In the genomic region with DNA sequence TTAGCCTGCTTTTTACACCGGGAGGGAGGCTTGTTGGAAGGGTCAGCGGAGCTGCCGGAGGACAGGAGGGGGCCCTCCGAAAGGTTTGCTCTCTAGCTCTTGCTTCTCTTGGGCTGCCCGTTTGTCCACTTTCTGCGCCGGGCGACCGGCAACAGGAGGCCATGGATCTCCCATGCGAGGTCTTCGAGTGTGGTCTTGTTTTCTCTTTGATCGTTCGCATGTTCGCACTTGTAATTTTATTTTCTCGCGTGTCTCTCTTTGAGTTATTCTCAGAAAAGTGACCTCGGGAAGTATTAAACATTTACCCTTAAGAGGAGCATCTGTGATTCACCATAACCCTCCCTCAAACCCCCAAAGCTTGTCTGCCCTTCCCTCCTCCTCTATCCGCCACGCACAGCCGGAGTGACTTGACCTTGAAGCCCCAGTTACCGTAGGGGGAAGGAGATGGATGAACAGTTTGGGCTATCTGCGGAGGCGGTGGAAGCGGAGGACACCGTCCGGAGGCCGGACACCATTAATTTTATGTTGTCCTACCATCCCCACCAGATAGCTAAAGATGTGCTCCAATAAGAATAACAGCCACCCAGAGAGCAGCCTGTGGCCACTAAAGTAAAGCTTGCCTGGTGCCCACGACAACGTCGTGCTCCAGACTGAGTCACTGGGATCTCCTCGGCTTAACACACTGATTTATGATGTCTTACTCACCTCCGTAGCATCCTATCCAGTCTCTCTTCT, we compare ENCODE assay signal across 8 mouse cellular contexts. TPM values are rescaled to one million over a fixed set of nuclear protein-coding genes. Genes with fewer than 3 reads are reported as not detected.
DNase-seq lines count a peak whose midpoint lies in the region; ATAC-seq lines count a peak whose summit lies in the region.

No protein-coding gene starts in this region.

- H3K36me3 ChIP-seq in intestine, embryonic 14.5 days (ENCODE audit: control insufficient read depth, insufficient read depth, low read length) = no peaks in the 10 kb centered on the region
- no peaks in the 10 kb centered on the region for H3K36me3 ChIP-seq in limb, embryonic 13.5 days
- H3K36me3 ChIP-seq in neural tube, embryonic 14.5 days (ENCODE audit: control insufficient read depth, insufficient read depth, low read length) = no peaks in the 10 kb centered on the region

- H3K27ac ChIP-seq in intestine, embryonic 14.5 days (ENCODE audit: low read depth) = peak overlapping the region; percentile 92
- H3K27ac ChIP-seq in limb, embryonic 13.5 days = peak overlapping the region; percentile 94
- H3K27ac ChIP-seq in neural tube, embryonic 14.5 days (ENCODE audit: low read depth, low read length) = peak overlapping the region; percentile 87

- peak overlapping the region; percentile 72 for H3K9ac ChIP-seq in intestine, embryonic 14.5 days (ENCODE audit: low read length)
- H3K9ac ChIP-seq in limb, embryonic 13.5 days = peak overlapping the region; percentile 81
- peak overlapping the region; percentile 91 for H3K9ac ChIP-seq in neural tube, embryonic 14.5 days (replicated peaks; ENCODE audit: low read depth, low read length)

- no peak for ATAC-seq in intestine, embryonic 14.5 days (replicated peaks; ENCODE audit: low FRiP score, low TSS enrichment, low read depth)
- ATAC-seq in limb, embryonic 13.5 days (ENCODE audit: low FRiP score, low read depth) = no peak
- ATAC-seq in neural tube, embryonic 14.5 days (ENCODE audit: low read depth) = no peak
- ATAC-seq in erythroid progenitor cell, adult 5-6 weeks (replicated peaks; ENCODE audit: low FRiP score, poor library complexity, severe bottlenecking) = no peak

- peak; percentile 6 to 13 for DNase-seq in lung, adult 18-20 months
- DNase-seq in lung, postnatal 25 days (ENCODE audit: low spot score) = no peak
- peak; percentile 54 for DNase-seq in cerebellum, adult 8-10 months
- peak; percentile 20 to 30 for DNase-seq in frontal cortex, postnatal 10 days (ENCODE audit: low spot score in 2 of 2)
- peak; percentile 67 for DNase-seq in intestine, embryonic 14.5 days (ENCODE audit: low spot score)

- H3K4me1 ChIP-seq in intestine, embryonic 14.5 days (replicated peaks; ENCODE audit: control insufficient read depth, insufficient read depth, low read length) = peaks cover 10% of the 10 kb centered on the region; the same call in 1 of the 2 replicates
- peaks cover 22% of the 10 kb centered on the region for H3K4me1 ChIP-seq in limb, embryonic 13.5 days
- H3K4me1 ChIP-seq in neural tube, embryonic 14.5 days (ENCODE audit: control insufficient read depth, insufficient read depth, low read length) = peaks cover 22% of the 10 kb centered on the region; the same call in 1 of the 2 replicates

- peak overlapping the region; percentile 75 for H3K4me3 ChIP-seq in intestine, embryonic 14.5 days (ENCODE audit: low read depth, low read length)
- H3K4me3 ChIP-seq in limb, embryonic 13.5 days = peak overlapping the region; percentile 89
- H3K4me3 ChIP-seq in neural tube, embryonic 14.5 days (ENCODE audit: low read depth, low read length) = peak overlapping the region; percentile 91

- peak overlapping the region; percentile 97 for H3K4me2 ChIP-seq in intestine, embryonic 14.5 days (ENCODE audit: low read length)
- H3K4me2 ChIP-seq in limb, embryonic 13.5 days (replicated peaks) = peak overlapping the region; percentile 86
- peak overlapping the region; percentile 91 for H3K4me2 ChIP-seq in neural tube, embryonic 14.5 days (ENCODE audit: low read depth, low read length)

- WGBS in intestine, embryonic 14.5 days = under 1% methylated on average over 32 of the region's 32 CpGs
- under 1% methylated on average over 32 of the region's 32 CpGs for WGBS in limb, embryonic 13.5 days
- under 1% methylated on average over 32 of the region's 32 CpGs for WGBS in neural tube, embryonic 14.5 days

- no peaks in the 10 kb centered on the region for H3K27me3 ChIP-seq in intestine, embryonic 14.5 days (replicated peaks; ENCODE audit: control insufficient read depth, insufficient read depth, low read length)
- H3K27me3 ChIP-seq in limb, embryonic 13.5 days = peaks cover 13% of the 10 kb centered on the region
- H3K27me3 ChIP-seq in neural tube, embryonic 14.5 days (ENCODE audit: control insufficient read depth, insufficient read depth, low read length) = no peaks in the 10 kb centered on the region

- no peaks in the 10 kb centered on the region for H3K9me3 ChIP-seq in intestine, embryonic 14.5 days (ENCODE audit: control insufficient read depth, low read length)
- no peaks in the 10 kb centered on the region for H3K9me3 ChIP-seq in limb, embryonic 13.5 days
- no peaks in the 10 kb centered on the region for H3K9me3 ChIP-seq in neural tube, embryonic 14.5 days (ENCODE audit: control insufficient read depth, low read length)

RNA-seq across cellular contexts. Expression of a gene that starts 0.5 kb away (rescaled TPM):
- polyA plus RNA-seq in intestine, embryonic 14.5 days (2014; fragmentation: Nextera tagmentation; extraction: Ambion mirVana) = 26.5 and 47.1 TPM in 2 replicates
- 28.9 and 32.5 TPM in 2 replicates for polyA plus RNA-seq in limb, embryonic 13.5 days (2015; fragmentation: Nextera tagmentation; extraction: Ambion mirVana)
- 29.5 and 36.3 TPM in 2 replicates for polyA plus RNA-seq in neural tube, embryonic 14.5 days (2014; fragmentation: Nextera tagmentation; extraction: Ambion mirVana)
- 4.3 TPM in 1 of 2 replicates, not detected in the other for total RNA-seq in erythroid progenitor cell, adult 5-6 weeks (2015; ENCODE audit: low replicate concordance)
- total RNA-seq in erythroid progenitor cell, adult 5-6 weeks (2017; ENCODE audit: low replicate concordance) = 0.51 TPM in 1 of 2 replicates, not detected in the other
